Mouse (Mus musculus) erythroblast, embryonic 14.5 days (primary cell): ENCODE results near the gene Ell2.

Experiments used
- GATA1 ChIP-seq: IDR thresholded peaks from 2 replicates; pipeline ENCODE4 v1.6.1; 2012; ENCODE audit warnings: low read length, inconsistent platforms, mixed read lengths
- TAL1 ChIP-seq: IDR thresholded peaks from 3 replicates; pipeline ENCODE4 v1.6.1; 2012; ENCODE audit warnings: low read length, inconsistent platforms, mixed read lengths

DNA sequence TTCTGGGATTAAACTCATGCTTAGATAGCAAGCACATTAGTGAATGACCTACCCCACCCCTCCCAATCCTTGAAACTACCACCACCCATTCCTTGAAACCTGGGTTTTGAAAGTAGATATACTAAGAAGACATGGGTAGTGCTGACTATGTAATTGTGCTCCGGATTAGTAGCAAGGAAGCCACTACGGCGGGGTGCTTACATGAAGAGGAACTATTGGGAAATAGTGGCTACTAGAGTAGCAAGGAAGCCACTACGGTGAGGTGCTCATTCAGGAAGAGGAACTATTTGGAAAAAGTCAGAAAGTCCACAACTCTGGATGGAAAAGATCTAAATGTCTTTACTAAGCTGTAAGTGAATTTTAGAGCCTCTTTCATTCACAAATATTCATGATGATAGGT lies 81.6 kb downstream of the Ell2 start:
- no peak for TF ChIP-seq GATA1
- TF ChIP-seq TAL1, result no peak
